In genomic region chr7:75638769-75639168, GRCm38 (mm10) we compare ENCODE assay signal across 16 mouse cellular contexts.
DNase-seq lines count a peak whose midpoint lies in the region; ATAC-seq and TF ChIP-seq lines count a peak whose summit lies in the region.
"Had no signal": no experiment of that assay in that cellular context is flagged by ENCODE, and none has a peak within 500 bp of the region (broad histone marks: within the 10 kb centered on the region; RNA-seq: fewer than 3 reads in every experiment).

No protein-coding gene starts in this region.

- no peak for TF ChIP-seq CTCF in heart, adult 2 months (IDR thresholded peaks at IDR 0.05)

- no peak for ATAC-seq in embryonic facial prominence, embryonic 15.5 days (ENCODE audit: insufficient number of reproducible peaks, low FRiP score, low TSS enrichment, low read depth)
- ATAC-seq in monocyte, adult 5-6 weeks (replicated peaks; ENCODE audit: insufficient number of reproducible peaks, low FRiP score, low TSS enrichment, poor library complexity, severe bottlenecking) = peak; percentile 91
- ATAC-seq: forebrain, embryonic 16.5 days; intestine, postnatal 0 days; midbrain, embryonic 16.5 days had no signal

- no peak overlapping the region for H3K27ac ChIP-seq in heart, adult 2 months
- H3K27ac ChIP-seq in embryonic facial prominence, embryonic 15.5 days (replicated peaks) = 0 out of 2 replicates have a peak overlapping the region, but pooled peaks have one; percentile 24
- H3K27ac ChIP-seq: heart, embryonic 15.5 days; hindbrain, embryonic 12.5 days; liver, embryonic 13.5 days; midbrain, embryonic 10.5 days had no signal

- H3K4me3 ChIP-seq in heart, adult 2 months = no peak overlapping the region
- H3K4me3 ChIP-seq in embryonic facial prominence, embryonic 15.5 days (replicated peaks) = no peak overlapping the region
- H3K4me3 ChIP-seq: heart, embryonic 15.5 days; hindbrain, embryonic 12.5 days; limb, embryonic 13.5 days; liver, embryonic 13.5 days; midbrain, embryonic 10.5 days had no signal

- intact Hi-C loops in heart, adult 2 months (cut with DNase I) = loop anchor here (2.0 to 5.0 kb wide), 3 partner anchors 26 to 99 kb away; no protein-coding TSS in a partner anchor
- intact Hi-C loops in heart, postnatal 25 days (cut with DNase I) = loop anchor here (2.0 kb wide), 1 partner anchor 46 kb away; no protein-coding TSS in a partner anchor

- no peaks in the 10 kb centered on the region for H3K27me3 ChIP-seq in heart, adult 2 months (ENCODE audit: control insufficient read depth, insufficient read depth, low read length)
- no peaks in the 10 kb centered on the region for H3K27me3 ChIP-seq in embryonic facial prominence, embryonic 15.5 days
- H3K27me3 ChIP-seq: heart, embryonic 15.5 days; hindbrain, embryonic 12.5 days; limb, embryonic 13.5 days; liver, embryonic 13.5 days had no signal

- H3K36me3 ChIP-seq in heart, adult 2 months (ENCODE audit: control insufficient read depth, insufficient read depth, low read length) = peaks cover 39% of the 10 kb centered on the region
- H3K36me3 ChIP-seq in embryonic facial prominence, embryonic 15.5 days = no peaks in the 10 kb centered on the region
- H3K36me3 ChIP-seq: heart, embryonic 15.5 days; hindbrain, embryonic 12.5 days; limb, embryonic 13.5 days; midbrain, embryonic 10.5 days had no signal

- TF ChIP-seq EP300 in heart, adult 2 months (IDR thresholded peaks at IDR 0.05; ENCODE audit: insufficient read depth, low read depth, low read length) = no peak

- no peaks in the 10 kb centered on the region; the same call in none of the 2 replicates for H3K79me2 ChIP-seq in heart, adult 2 months (replicated peaks; ENCODE audit: control insufficient read depth, insufficient read depth, low read length)

- no peak for DNase-seq in heart, adult 2 months
- DNase-seq in heart, postnatal 25 days (ENCODE audit: low spot score) = no peak
- DNase-seq in B cell, adult 2 months = peak; percentile 49 to 50
- DNase-seq in layer of hippocampus, adult 18-20 months (ENCODE audit: low spot score in 2 of 2) = no peak
- DNase-seq in kidney, adult 18-20 months = no peak

- H3K4me1 ChIP-seq in heart, adult 2 months (ENCODE audit: control insufficient read depth, insufficient read depth, low read length) = peaks cover 23% of the 10 kb centered on the region
- H3K4me1 ChIP-seq in embryonic facial prominence, embryonic 15.5 days = peaks cover 30% of the 10 kb centered on the region

- H3K9ac ChIP-seq in heart, adult 2 months (ENCODE audit: low read depth, low read length) = peak overlapping the region; percentile 30; the same call in 1 of the 2 replicates
- no peak overlapping the region for H3K9ac ChIP-seq in embryonic facial prominence, embryonic 15.5 days
- H3K9ac ChIP-seq: heart, embryonic 15.5 days; hindbrain, embryonic 12.5 days; limb, embryonic 13.5 days; liver, embryonic 13.5 days; lung, embryonic 14.5 days had no signal

- no peaks in the 10 kb centered on the region for H3K9me3 ChIP-seq in embryonic facial prominence, embryonic 15.5 days (replicated peaks)
- H3K9me3 ChIP-seq: heart, embryonic 15.5 days; hindbrain, embryonic 12.5 days; limb, embryonic 13.5 days; liver, embryonic 13.5 days; midbrain, embryonic 10.5 days had no signal

- no peak for TF ChIP-seq POLR2A in heart, adult 2 months (IDR thresholded peaks at IDR 0.05; ENCODE audit: insufficient read depth, low read depth, low read length)

- no peak overlapping the region for H3K4me2 ChIP-seq in embryonic facial prominence, embryonic 15.5 days (replicated peaks)
- H3K4me2 ChIP-seq: heart, embryonic 15.5 days; hindbrain, embryonic 12.5 days; limb, embryonic 13.5 days; liver, embryonic 13.5 days; lung, embryonic 14.5 days had no signal

- 38% methylated on average over 3 of the region's 3 CpGs for WGBS in heart, adult 2 months
- 54% methylated on average over 3 of the region's 3 CpGs for WGBS in embryonic facial prominence, embryonic 15.5 days

Comparison
In these comparisons a context has a peak if more than half of its experiments do, and no peak if none do; other contexts are left out.
1. DNase-seq: peak in B cell, adult 2 months (2 of 2); none in heart, adult 2 months (0 of 2), heart, postnatal 25 days (single experiment), layer of hippocampus, adult 18-20 months (0 of 2) and kidney, adult 18-20 months (single experiment).